Mouse (Mus musculus) megakaryocyte-erythroid progenitor cell, adult 5-6 weeks (primary cell): ENCODE measurements at regions not wholly inside any gene's neighbourhood (a gene's known extent, or its start where the extent isn't known, plus 50 kb on each side); places are given as distances from the start of the nearest gene placed in this dataset.

Experiments used
- ATAC-seq: replicated peaks from 2 replicates; pipeline ENCODE4 v1.8.0; 2016; ENCODE audit warnings: mild to moderate bottlenecking, inconsistent platforms; ENCODE audit not compliant: severe bottlenecking, poor library complexity, low FRiP score, low TSS enrichment

- no peak for ATAC-seq
Measured at GRCm38 (mm10) chr6:17216442-17216841, 64.5 kb upstream of the Cav2 start.

GRCm38 (mm10) chr6:17223744-17224143 is 57.2 kb upstream of the Cav2 start:
- no peak for ATAC-seq

DNA sequence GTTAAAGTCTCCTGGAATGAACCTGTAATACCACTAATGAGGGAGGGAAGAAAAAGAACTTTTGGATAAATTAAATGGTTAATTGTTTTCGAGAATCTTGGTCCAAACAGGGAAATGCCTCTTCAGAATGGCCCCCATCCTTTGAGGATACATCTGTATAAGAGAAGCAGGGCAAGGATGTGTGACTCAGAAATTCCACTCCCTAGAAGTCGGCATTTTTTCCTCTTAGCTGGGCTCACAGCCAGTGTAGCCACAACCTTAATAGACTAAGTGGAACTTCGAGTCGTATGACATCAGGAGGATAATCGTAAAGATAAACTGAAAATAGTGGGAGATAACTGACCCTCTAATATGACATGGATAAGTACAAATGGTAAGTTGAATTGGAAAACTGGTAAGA is 56.1 kb upstream of the Cav2 start:
- no peak for ATAC-seq

DNA sequence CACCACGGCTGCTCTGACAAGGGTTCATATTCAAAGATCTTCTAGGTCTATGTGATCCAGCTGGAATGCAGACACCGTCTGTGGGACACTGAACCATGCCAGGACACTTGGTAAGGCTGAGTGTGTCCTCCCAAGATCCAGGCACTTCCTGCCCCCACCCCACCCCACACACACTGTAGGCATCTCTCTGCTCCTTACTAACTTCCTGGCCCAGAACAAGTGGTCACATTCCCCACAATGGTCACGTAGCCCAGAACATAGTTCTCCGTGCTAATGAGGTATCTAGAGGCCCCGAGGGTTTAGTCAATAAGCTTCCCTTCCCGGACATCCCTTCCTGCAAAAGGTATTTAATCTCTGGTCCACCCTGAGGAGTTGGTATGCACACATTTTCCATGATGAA is 54.5 kb upstream of the Cav2 start:
- no peak for ATAC-seq
